Mouse (Mus musculus) T-cell, adult 2 months (primary cell): Measurements from ENCODE around the gene Heg1.

Source experiments
- DNase-seq: peaks from one replicate; pipeline ENCODE4 v3.0.0; 2022; ENCODE audit warnings: low spot score

The Heg1 gene

GRCm38 (mm10) chr16:33684162-33684702, at the start of gene Heg1:
Gene Heg1, plus strand, starts transcription at chr16:33684370.
- DNase-seq = peak; percentile 83

- DNase-seq = no peak
Measured at GRCm38 (mm10) chr16:33635836-33636595, 48.2 kb upstream of the Heg1 start.

- no peak for DNase-seq
Measured at GRCm38 (mm10) chr16:33641779-33642178, 42.4 kb upstream of the Heg1 start.

GRCm38 (mm10) chr16:33653116-33653515, 31.1 kb upstream of the Heg1 start:
- no peak for DNase-seq

- DNase-seq = no peak
Measured at GRCm38 (mm10) chr16:33655443-33655842, 28.7 kb upstream of the Heg1 start.

GRCm38 (mm10) chr16:33657191-33657590, 27.0 kb upstream of the Heg1 start:
- DNase-seq = no peak

- DNase-seq = no peak
Measured at GRCm38 (mm10) chr16:33658121-33658520, 26.0 kb upstream of the Heg1 start.

- no peak for DNase-seq
Measured at GRCm38 (mm10) chr16:33659521-33659920, 24.6 kb upstream of the Heg1 start.

- no peak for DNase-seq
Measured at GRCm38 (mm10) chr16:33660125-33660524, 24.0 kb upstream of the Heg1 start.

GRCm38 (mm10) chr16:33662841-33663240, 21.3 kb upstream of the Heg1 start:
- no peak for DNase-seq

GRCm38 (mm10) chr16:33666226-33666625, 17.9 kb upstream of the Heg1 start:
- DNase-seq = no peak

- no peak for DNase-seq
Measured at GRCm38 (mm10) chr16:33666985-33667538, 17.1 kb upstream of the Heg1 start.

GRCm38 (mm10) chr16:33668448-33668847, 15.7 kb upstream of the Heg1 start:
- no peak for DNase-seq

GRCm38 (mm10) chr16:33669072-33669471, 15.1 kb upstream of the Heg1 start:
- DNase-seq = no peak

- no peak for DNase-seq
Measured at GRCm38 (mm10) chr16:33670340-33670739, 13.8 kb upstream of the Heg1 start.

GRCm38 (mm10) chr16:33670933-33671332, 13.2 kb upstream of the Heg1 start:
- DNase-seq = no peak

GRCm38 (mm10) chr16:33672188-33672587, 12.0 kb upstream of the Heg1 start:
- DNase-seq = no peak

GRCm38 (mm10) chr16:33672643-33673042, 11.5 kb upstream of the Heg1 start:
- no peak for DNase-seq

- DNase-seq = no peak
Measured at GRCm38 (mm10) chr16:33673530-33674109, 10.6 kb upstream of the Heg1 start.

- DNase-seq = no peak
Measured at GRCm38 (mm10) chr16:33675151-33675847, 8.9 kb upstream of the Heg1 start.

GRCm38 (mm10) chr16:33675848-33676184, 8.4 kb upstream of the Heg1 start:
- no peak for DNase-seq
